Mouse (Mus musculus) neural tube, embryonic 15.5 days (tissue): ENCODE data around the gene Krt19. TPM values are rescaled to one million over a fixed set of nuclear protein-coding genes. Genes with fewer than 3 reads are reported as not detected.

Experiments
- polyA plus RNA-seq: library from polyadenylated mRNA; unstranded; fragments of >200 nt; fragmentation: Nextera tagmentation; extraction: Ambion mirVana; gene quantifications from 2 replicates; pipeline ENCODE4 v1.2.1, GENCODE M21; 2015

Gene Krt19
- polyA plus RNA-seq, 1 experiment from 2014 or later, result 4.5 TPM

Other genes starting within 250 kb of the Krt19 start
- not detected in 2 replicates for gene Krtap31-1, start 240.7 kb downstream of the Krt19 start, polyA plus RNA-seq
- gene Gm11565, start 233.9 kb downstream of the Krt19 start, polyA plus RNA-seq, result not detected in 2 replicates
- gene Krtap31-2, start 212.4 kb downstream of the Krt19 start, polyA plus RNA-seq, result not detected in 2 replicates
- gene Krtap9-5, start 200.2 kb downstream of the Krt19 start, polyA plus RNA-seq, result not detected in 2 replicates
- not detected in 2 replicates for gene Krtap29-1, start 169.6 kb downstream of the Krt19 start, polyA plus RNA-seq
- gene Krtap16-1, start 162.1 kb downstream of the Krt19 start, polyA plus RNA-seq, result 0.13 and 0.23 TPM in 2 replicates
- gene Krtap17-1, start 154.7 kb downstream of the Krt19 start, polyA plus RNA-seq, result 0.69 and 1.00 TPM in 2 replicates
- not detected in 2 replicates for gene Krt33a, start 132.5 kb downstream of the Krt19 start, polyA plus RNA-seq
- gene Krt33b, start 118.8 kb downstream of the Krt19 start, polyA plus RNA-seq, result 0.11 TPM in 1 of 2 replicates, not detected in the other
- gene Krt34, start 107.1 kb downstream of the Krt19 start, polyA plus RNA-seq, result not detected in 2 replicates
- gene Krt31, start 98.1 kb downstream of the Krt19 start, polyA plus RNA-seq, result not detected in 2 replicates
- not detected in 2 replicates for gene Krt32, start 60.4 kb downstream of the Krt19 start, polyA plus RNA-seq
- 0.09 TPM in 1 of 2 replicates, not detected in the other for gene Krt35, start 52.4 kb downstream of the Krt19 start, polyA plus RNA-seq
- 0.14 TPM in 1 of 2 replicates, not detected in the other for gene Krt36, start 43.0 kb downstream of the Krt19 start, polyA plus RNA-seq
- gene Krt13, start 27.1 kb downstream of the Krt19 start, polyA plus RNA-seq, result 0.24 and 0.37 TPM in 2 replicates
- 3.9 and 4.1 TPM in 2 replicates for gene Krt15, start 12.7 kb downstream of the Krt19 start, polyA plus RNA-seq
- gene Krt9, start 44.6 kb upstream of the Krt19 start, polyA plus RNA-seq, result 0.06 and 0.08 TPM in 2 replicates
- 1.7 and 6.3 TPM in 2 replicates for gene Krt14, start 58.9 kb upstream of the Krt19 start, polyA plus RNA-seq
- gene Krt16, start 100.2 kb upstream of the Krt19 start, polyA plus RNA-seq, result 0.27 TPM in 1 of 2 replicates, not detected in the other
- gene Krt17, start 112.4 kb upstream of the Krt19 start, polyA plus RNA-seq, result 0.73 and 63.9 TPM in 2 replicates
- gene Krt42, start 121.2 kb upstream of the Krt19 start, polyA plus RNA-seq, result not detected in 2 replicates
- gene Eif1, start 171.2 kb upstream of the Krt19 start, polyA plus RNA-seq, result 1,270 and 1,336 TPM in 2 replicates
- gene Gast, start 185.7 kb upstream of the Krt19 start, polyA plus RNA-seq, result 0.75 TPM in 1 of 2 replicates, not detected in the other
- 233 and 264 TPM in 2 replicates for gene Hap1, start 207.5 kb upstream of the Krt19 start, polyA plus RNA-seq
- 58.2 and 74.6 TPM in 2 replicates for gene Jup, start 249.1 kb upstream of the Krt19 start, polyA plus RNA-seq